Mouse (Mus musculus): ENCODE results near the gene Hist1h1b.

Gene Hist1h1b

DNA sequence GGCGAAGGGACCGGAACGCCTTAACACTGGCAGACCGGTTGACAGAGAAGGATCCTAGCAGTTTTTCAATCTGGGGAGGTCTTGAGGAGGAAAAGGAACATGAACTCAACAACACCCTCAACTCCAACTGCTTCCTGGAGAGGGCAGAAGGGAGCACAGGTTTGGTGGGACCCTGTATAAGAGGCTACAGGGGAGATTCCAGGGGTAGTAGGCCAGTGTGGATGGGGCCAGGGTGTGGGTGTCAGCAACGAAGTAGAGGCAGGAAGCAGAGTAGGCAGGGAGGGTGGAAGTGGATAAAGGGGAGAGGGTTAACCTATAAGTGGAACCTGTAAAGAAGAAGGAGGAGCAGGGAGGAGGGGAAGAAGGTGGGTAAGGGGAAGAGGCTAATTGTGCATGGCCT is 47.0 kb downstream of the Hist1h1b start:
- DNase-seq (ENCODE audit: low read depth, low spot score) = no peak

Data from c-Kit-negative CD71-positive TER-119-positive erythroid progenitor cells, embryonic 14.5 days (primary cell).